Mouse (Mus musculus): ENCODE results near the gene B4galt5. TPM values are rescaled to one million over a fixed set of nuclear protein-coding genes. Genes with fewer than 3 reads are reported as not detected.

B4galt5 gene
- total and polyA plus RNA-seq, 3 experiments: 12.5 to 17.6 (median 13.5) TPM

- TF ChIP-seq ZC3H11A (IDR thresholded peaks at IDR 0.05; ENCODE audit: low read depth, low read length) (no peak), RCOR1 (conservative IDR thresholded peaks at IDR 0.05; ENCODE audit: low read depth, low read length) (no peak), BHLHE40 (IDR thresholded peaks at IDR 0.05; ENCODE audit: low read depth, low read length) (no peak), JUND (conservative IDR thresholded peaks at IDR 0.05; ENCODE audit: low read depth, low read length) (no peak), ELF1 (IDR thresholded peaks at IDR 0.05; ENCODE audit: low read depth, low read length) (no peak), MAFK (IDR thresholded peaks at IDR 0.05; ENCODE audit: insufficient replicate concordance, low read length) (no peak), TCF12 (IDR thresholded peaks at IDR 0.05; ENCODE audit: low read depth, low read length) (no peak), SMC3 (IDR thresholded peaks at IDR 0.05; ENCODE audit: low read depth, low read length) (no peak)
- no peaks in the 10 kb centered on the region for H3K36me3 ChIP-seq (replicated peaks in 1 of 2; ENCODE audit: control insufficient read depth in 1 of 2, insufficient read depth in 1 of 2, low read length in 1 of 2)
- in situ Hi-C loops (cut with MboI; ENCODE audit: low pct_ligation_motif_present, low pct_unique_long_range_greater_than_20kb, low sequenced_read_pairs) (no loop called here), dilution Hi-C loops (cut with MboI; ENCODE audit: extremely low pct_ligation_motif_present, extremely low pct_unique_long_range_greater_than_20kb, low sequenced_read_pairs) (no loop called here)
- H3K79me2 ChIP-seq (replicated peaks; ENCODE audit: control insufficient read depth, extremely low read depth, insufficient read depth, poor library complexity, severe bottlenecking): no peaks in the 10 kb centered on the region
- no peak overlapping the region; the same call in 1 of the 2 replicates for H3K4me2 ChIP-seq (ENCODE audit: insufficient read depth, low read depth, poor library complexity, severe bottlenecking)
- H3K4me3 ChIP-seq (replicated peaks in 1 of 3; ENCODE audit: low read depth in 2 of 3, low read length in 2 of 3, poor library complexity in 1 of 3): no peak overlapping the region
- DNase-seq (ENCODE audit: extremely low read depth): no peak
- H3K27me3 ChIP-seq (replicated peaks): peaks cover 8% of the 10 kb centered on the region
- H3K4me1 ChIP-seq (ENCODE audit: control insufficient read depth in 1 of 2, insufficient read depth in 2 of 2): peaks cover 14 to 17% of the 10 kb centered on the region in 2 experiments
- H3K9ac ChIP-seq (ENCODE audit: insufficient read depth, low read depth): no peak overlapping the region
- H3K27ac ChIP-seq (ENCODE audit: insufficient read depth, low read depth): no peak overlapping the region
- no peaks in the 10 kb centered on the region for H3K9me3 ChIP-seq (replicated peaks; ENCODE audit: low read length)
Measured at GRCm38 (mm10) chr2:167250736-167251337, 98.1 kb downstream of the B4galt5 start.

- dilution Hi-C loops (cut with MboI; ENCODE audit: extremely low pct_ligation_motif_present, extremely low pct_unique_long_range_greater_than_20kb, low sequenced_read_pairs): no loop called here
- Histone ChIP-seq H3K36me3 (replicated peaks in 1 of 2; ENCODE audit: control insufficient read depth in 1 of 2, insufficient read depth in 1 of 2, low read length in 1 of 2) (no peaks in the 10 kb centered on the region), H3K4me1 (ENCODE audit: control insufficient read depth in 1 of 2, insufficient read depth in 2 of 2) (peaks cover 14% of the 10 kb centered on the region in 2 experiments), H3K27ac (ENCODE audit: insufficient read depth, low read depth) (no peak overlapping the region), H3K79me2 (replicated peaks; ENCODE audit: control insufficient read depth, extremely low read depth, insufficient read depth, poor library complexity, severe bottlenecking) (no peaks in the 10 kb centered on the region), H3K4me2 (ENCODE audit: insufficient read depth, low read depth, poor library complexity, severe bottlenecking) (no peak overlapping the region; the same call in 1 of the 2 replicates), H3K9me3 (replicated peaks; ENCODE audit: low read length) (peaks cover under 1% of the 10 kb centered on the region), H3K4me3 (replicated peaks in 1 of 3; ENCODE audit: low read depth in 2 of 3, low read length in 2 of 3, poor library complexity in 1 of 3) (no peak overlapping the region), H3K9ac (ENCODE audit: insufficient read depth, low read depth) (no peak overlapping the region), H3K27me3 (replicated peaks) (peaks cover 8% of the 10 kb centered on the region)
- no peak for DNase-seq (ENCODE audit: extremely low read depth)
- no peak for TF ChIP-seq GABPA (IDR thresholded peaks at IDR 0.05; ENCODE audit: insufficient replicate concordance, low read depth, low read length)
- TF ChIP-seq CHD2 (IDR thresholded peaks at IDR 0.05; ENCODE audit: low read length): no peak
- in situ Hi-C loops (cut with MboI; ENCODE audit: low pct_ligation_motif_present, low pct_unique_long_range_greater_than_20kb, low sequenced_read_pairs): no loop called here
Measured at GRCm38 (mm10) chr2:167250003-167250735, 98.8 kb downstream of the B4galt5 start.

- peaks cover 10 to 14% of the 10 kb centered on the region in 2 experiments for H3K4me1 ChIP-seq (ENCODE audit: control insufficient read depth in 1 of 2, insufficient read depth in 2 of 2)
- H3K9ac ChIP-seq (ENCODE audit: insufficient read depth, low read depth): no peak overlapping the region
- no peaks in the 10 kb centered on the region for H3K36me3 ChIP-seq (replicated peaks in 1 of 2; ENCODE audit: control insufficient read depth in 1 of 2, insufficient read depth in 1 of 2, low read length in 1 of 2)
- in situ Hi-C loops (cut with MboI; ENCODE audit: low pct_ligation_motif_present, low pct_unique_long_range_greater_than_20kb, low sequenced_read_pairs): no loop called here
- no peak for DNase-seq (ENCODE audit: extremely low read depth)
- H3K79me2 ChIP-seq (replicated peaks; ENCODE audit: control insufficient read depth, extremely low read depth, insufficient read depth, poor library complexity, severe bottlenecking): no peaks in the 10 kb centered on the region
- TF ChIP-seq UBTF (IDR thresholded peaks at IDR 0.05; ENCODE audit: low read depth, low read length) (no peak), PAX5 (IDR thresholded peaks at IDR 0.05; ENCODE audit: low read length) (no peak), ZMIZ1 (IDR thresholded peaks at IDR 0.05; ENCODE audit: low read depth, low read length) (no peak), POLR2A (IDR thresholded peaks at IDR 0.05; ENCODE audit: low read depth, low read length) (no peak), IRF4 (IDR thresholded peaks at IDR 0.05; ENCODE audit: low read depth, low read length) (no peak), MEF2A (IDR thresholded peaks at IDR 0.05; ENCODE audit: borderline replicate concordance, low read depth, low read length) (no peak), USF1 (IDR thresholded peaks at IDR 0.05; ENCODE audit: low read depth, low read length) (no peak), HCFC1 (IDR thresholded peaks at IDR 0.05; ENCODE audit: low read depth, low read length) (no peak), MAFK (IDR thresholded peaks at IDR 0.05; ENCODE audit: insufficient replicate concordance, low read length) (no peak), POLR2AphosphoS2 (IDR thresholded peaks at IDR 0.05; ENCODE audit: low read depth, low read length) (no peak), MAZ (IDR thresholded peaks at IDR 0.05; ENCODE audit: low read depth, low read length) (no peak)
- H3K4me3 ChIP-seq (replicated peaks in 1 of 3; ENCODE audit: low read depth in 2 of 3, low read length in 2 of 3, poor library complexity in 1 of 3): no peak overlapping the region
- no peak overlapping the region for H3K27ac ChIP-seq (ENCODE audit: insufficient read depth, low read depth)
- dilution Hi-C loops (cut with MboI; ENCODE audit: extremely low pct_ligation_motif_present, extremely low pct_unique_long_range_greater_than_20kb, low sequenced_read_pairs): no loop called here
- peaks cover 8% of the 10 kb centered on the region for H3K27me3 ChIP-seq (replicated peaks)
- H3K4me2 ChIP-seq (ENCODE audit: insufficient read depth, low read depth, poor library complexity, severe bottlenecking): no peak overlapping the region
- peaks cover 6% of the 10 kb centered on the region for H3K9me3 ChIP-seq (replicated peaks; ENCODE audit: low read length)
Measured at GRCm38 (mm10) chr2:167249591-167249990, 99.4 kb downstream of the B4galt5 start.
